Mouse (Mus musculus): Measurements from ENCODE around the gene Toe1.

Toe1 gene

GRCm38 (mm10) chr4:116794273-116794672, 13.2 kb downstream of the Toe1 start:
- in situ Hi-C loops (cut with MboI, MseI), result no loop called here

GRCm38 (mm10) chr4:116792453-116792852, 15.0 kb downstream of the Toe1 start:
- in situ Hi-C loops (cut with MboI, MseI), result no loop called here

- in situ Hi-C loops (cut with MboI, MseI), result loop anchor here (5.0 kb wide), 1 partner anchor 67 kb away; the partner anchor contains the start of gene Tesk2
These were observed 18.5 kb downstream of the Toe1 start for GRCm38 (mm10) chr4:116788956-116789355.

GRCm38 (mm10) chr4:116787985-116788760, 19.3 kb downstream of the Toe1 start:
- in situ Hi-C loops (cut with MboI, MseI), result loop anchor here (5.0 kb wide), 1 partner anchor 66 kb away; the partner anchor contains the start of gene Tesk2

GRCm38 (mm10) chr4:116786587-116786986, 20.9 kb downstream of the Toe1 start:
- in situ Hi-C loops (cut with MboI, MseI), result loop anchor here (5.0 kb wide), 1 partner anchor 64 kb away; the partner anchor contains the start of gene Tesk2

- in situ Hi-C loops (cut with MboI, MseI), result no loop called here
These were observed 25.3 kb downstream of the Toe1 start for GRCm38 (mm10) chr4:116782171-116782570.

GRCm38 (mm10) chr4:116781366-116781765, 26.1 kb downstream of the Toe1 start:
- in situ Hi-C loops (cut with MboI, MseI), result no loop called here

- in situ Hi-C loops (cut with MboI, MseI), result no loop called here
These were observed 26.9 kb downstream of the Toe1 start for GRCm38 (mm10) chr4:116780541-116780940.

GRCm38 (mm10) chr4:116777079-116777478, 30.4 kb downstream of the Toe1 start:
- in situ Hi-C loops (cut with MboI, MseI), result no loop called here

- in situ Hi-C loops (cut with MboI, MseI), result no loop called here
These were observed 31.0 kb downstream of the Toe1 start for GRCm38 (mm10) chr4:116776391-116776790.

- in situ Hi-C loops (cut with MboI, MseI), result no loop called here
These were observed 38.4 kb downstream of the Toe1 start for GRCm38 (mm10) chr4:116769060-116769459.

- in situ Hi-C loops (cut with MboI, MseI), result no loop called here
These were observed 38.9 kb downstream of the Toe1 start for GRCm38 (mm10) chr4:116768510-116768909.

GRCm38 (mm10) chr4:116764001-116764400, 43.4 kb downstream of the Toe1 start:
- in situ Hi-C loops (cut with MboI, MseI), result no loop called here

- in situ Hi-C loops (cut with MboI, MseI), result no loop called here
These were observed 45.5 kb downstream of the Toe1 start for GRCm38 (mm10) chr4:116761914-116762313.

- in situ Hi-C loops (cut with MboI, MseI), result no loop called here
These were observed 57.7 kb downstream of the Toe1 start for GRCm38 (mm10) chr4:116749750-116750149.

Data from regulatory T cell (primary cell).